ENCODE assay signal across 19 mouse cellular contexts in genomic region chr4:41000842-41001639, GRCm38 (mm10). TPM values are rescaled to one million over a fixed set of nuclear protein-coding genes. Genes with fewer than 3 reads are reported as not detected.
DNase-seq lines count a peak whose midpoint lies in the region; ATAC-seq and TF ChIP-seq lines count a peak whose summit lies in the region.
"Had no signal": no experiment of that assay in that cellular context is flagged by ENCODE, and none has a peak within 500 bp of the region (broad histone marks: within the 10 kb centered on the region; RNA-seq: fewer than 3 reads in every experiment).

No protein-coding gene starts in this region.

- no peak for TF ChIP-seq EP300 in lung, postnatal 0 days (IDR thresholded peaks at IDR 0.05)

- H3K36me3 ChIP-seq in lung, postnatal 0 days (ENCODE audit: insufficient read depth, low read length), result peaks cover 77% of the 10 kb centered on the region
- peaks cover 21% of the 10 kb centered on the region for H3K36me3 ChIP-seq in splenic B cell, adult 2 months (ENCODE audit: control insufficient read depth, insufficient read depth, low read length, poor library complexity, severe bottlenecking)

- no peak overlapping the region for H3K27ac ChIP-seq in lung, postnatal 0 days (ENCODE audit: low read length)
- H3K27ac ChIP-seq: embryonic facial prominence, embryonic 13.5 days; forebrain, embryonic 13.5 days; heart, embryonic 13.5 days; hindbrain, embryonic 13.5 days; limb, embryonic 13.5 days; macrophage; neural tube, embryonic 15.5 days had no signal

- WGBS in lung, postnatal 0 days, result 85% methylated on average over 9 of the region's 9 CpGs

- H3K9me3 ChIP-seq in lung, postnatal 0 days (ENCODE audit: low read length), result no peaks in the 10 kb centered on the region
- H3K9me3 ChIP-seq: embryonic facial prominence, embryonic 13.5 days; forebrain, embryonic 13.5 days; G1E; heart, embryonic 13.5 days; hindbrain, embryonic 13.5 days; limb, embryonic 13.5 days; neural tube, embryonic 15.5 days had no signal

- intact Hi-C loops in heart, postnatal 25 days (cut with DNase I), result no loop called here

- DNase-seq in heart, adult 11 months, result peak; percentile 49
- DNase-seq in heart, postnatal 25 days (ENCODE audit: low spot score), result no peak
- DNase-seq in lung, postnatal 0 days (ENCODE audit: low spot score), result no peak
- no peak for DNase-seq in lung, postnatal 14 days
- DNase-seq in ES-CJ7 (ENCODE audit: low read depth, low spot score), result peak; percentile 44
- DNase-seq in splenic B cell, adult 2 months (ENCODE audit: low read depth, low spot score), result peak; percentile 24
- no peak for DNase-seq in neural tube, embryonic 10.5 days (ENCODE audit: extremely low spot score, low spot score)
- DNase-seq: cerebellum, postnatal 25 days; gastrocnemius, postnatal 14 days had no signal

- no peak overlapping the region for H3K9ac ChIP-seq in lung, postnatal 0 days (replicated peaks; ENCODE audit: low read depth)
- H3K9ac ChIP-seq: embryonic facial prominence, embryonic 13.5 days; forebrain, embryonic 13.5 days; heart, embryonic 13.5 days; hindbrain, embryonic 13.5 days; limb, embryonic 13.5 days; neural tube, embryonic 15.5 days had no signal

- peak; percentile 19; the same call in 1 of the 2 replicates for TF ChIP-seq CTCF in lung, postnatal 0 days (IDR thresholded peaks at IDR 0.05)

- H3K4me2 ChIP-seq in lung, postnatal 0 days (replicated peaks; ENCODE audit: low read depth, low read length), result no peak overlapping the region
- H3K4me2 ChIP-seq: embryonic facial prominence, embryonic 13.5 days; forebrain, embryonic 13.5 days; heart, embryonic 13.5 days; hindbrain, embryonic 13.5 days; limb, embryonic 13.5 days; neural tube, embryonic 15.5 days had no signal

- H3K4me1 ChIP-seq in lung, postnatal 0 days (ENCODE audit: insufficient read depth, low read depth, low read length), result no peaks in the 10 kb centered on the region
- H3K4me1 ChIP-seq: embryonic facial prominence, embryonic 13.5 days; forebrain, embryonic 13.5 days; hindbrain, embryonic 13.5 days; limb, embryonic 13.5 days; neural tube, embryonic 15.5 days had no signal

- H3K27me3 ChIP-seq in lung, postnatal 0 days (replicated peaks; ENCODE audit: insufficient read depth, low read length), result no peaks in the 10 kb centered on the region
- H3K27me3 ChIP-seq in splenic B cell, adult 2 months (ENCODE audit: control insufficient read depth, insufficient read depth, low read length, poor library complexity, severe bottlenecking), result no peaks in the 10 kb centered on the region
- H3K27me3 ChIP-seq: embryonic facial prominence, embryonic 13.5 days; forebrain, embryonic 13.5 days; heart, embryonic 13.5 days; hindbrain, embryonic 13.5 days; limb, embryonic 13.5 days; neural tube, embryonic 15.5 days had no signal

- no peak overlapping the region for H3K4me3 ChIP-seq in lung, postnatal 0 days (ENCODE audit: low read depth, low read length)
- H3K4me3 ChIP-seq: embryonic facial prominence, embryonic 13.5 days; forebrain, embryonic 13.5 days; heart, embryonic 13.5 days; hindbrain, embryonic 13.5 days; limb, embryonic 13.5 days; neural tube, embryonic 15.5 days had no signal

- no peak for ATAC-seq in lung, postnatal 0 days
- ATAC-seq: forebrain, embryonic 13.5 days; midbrain, embryonic 16.5 days had no signal

RNA-seq across cellular contexts. Expression of gene Nfx1, which starts 30.3 kb away (rescaled TPM):
- total RNA-seq in heart, postnatal 25 days (2021), result 10 to 100 TPM; 20.1 to 21.3 TPM
- polyA plus RNA-seq in lung, postnatal 0 days (2015; fragmentation: Nextera tagmentation; extraction: Ambion mirVana), result 31.7 and 34.5 TPM in 2 replicates

RNA-seq across cellular contexts. Expression of gene Aqp7, which starts 46.9 kb away (rescaled TPM):
- 10 to 100 TPM; 31.8 to 33.7 TPM for total RNA-seq in heart, postnatal 25 days (2021)
- polyA plus RNA-seq in lung, postnatal 0 days (2015; fragmentation: Nextera tagmentation; extraction: Ambion mirVana), result 0.10 and 0.24 TPM in 2 replicates
- total RNA-seq: G1E; layer of hippocampus, postnatal 14 days had no signal
- polyA plus RNA-seq: forebrain, embryonic 13.5 days; G1E; heart, embryonic 13.5 days; hindbrain, embryonic 13.5 days; macrophage; midbrain, embryonic 16.5 days; neural tube, embryonic 15.5 days had no signal

RNA-seq across cellular contexts. Expression of gene Chmp5, which starts 52.8 kb away (rescaled TPM):
- 10 to 100 TPM; 33.7 to 35.9 TPM for total RNA-seq in heart, postnatal 25 days (2021)
- polyA plus RNA-seq in lung, postnatal 0 days (2015; fragmentation: Nextera tagmentation; extraction: Ambion mirVana), result 150 and 159 TPM in 2 replicates

RNA-seq across cellular contexts. Expression of gene Bag1, which starts 52.9 kb away (rescaled TPM):
- 100 to 1,000 TPM; 247 to 264 TPM for total RNA-seq in heart, postnatal 25 days (2021)
- polyA plus RNA-seq in lung, postnatal 0 days (2015; fragmentation: Nextera tagmentation; extraction: Ambion mirVana), result 231 and 234 TPM in 2 replicates

Comparison
In these comparisons a context has a peak if more than half of its experiments do, and no peak if none do; other contexts are left out.
1. DNase-seq: peak in heart, adult 11 months (single experiment), ES-CJ7 (single experiment) and splenic B cell, adult 2 months (single experiment); none in heart, postnatal 25 days (single experiment), lung, postnatal 0 days (single experiment), lung, postnatal 14 days (single experiment) and neural tube, embryonic 10.5 days (single experiment).